Mouse (Mus musculus) lung, postnatal 10 days (tissue): ENCODE measurements around the gene Sept9.

Experiments used
- DNase-seq: peaks from one replicate; pipeline ENCODE4 v3.0.0; 2021

The Sept9 gene

GRCm38 (mm10) chr11:117296500-117297189 is 97.2 kb downstream of the Sept9 start:
- no peak for DNase-seq

- DNase-seq, result no peak
These were observed 97.8 kb downstream of the Sept9 start for GRCm38 (mm10) chr11:117297190-117297829.

GRCm38 (mm10) chr11:117299741-117300140 is 100.3 kb downstream of the Sept9 start:
- DNase-seq, result no peak

- DNase-seq, result no peak
These were observed 101.3 kb downstream of the Sept9 start for GRCm38 (mm10) chr11:117300809-117301208.

GRCm38 (mm10) chr11:117301716-117302115 is 102.3 kb downstream of the Sept9 start:
- DNase-seq, result no peak

GRCm38 (mm10) chr11:117302371-117302770 is 102.9 kb downstream of the Sept9 start:
- no peak for DNase-seq

- no peak for DNase-seq
These were observed 106.2 kb downstream of the Sept9 start for GRCm38 (mm10) chr11:117305509-117306188.

GRCm38 (mm10) chr11:117306311-117307088 is 107.0 kb downstream of the Sept9 start:
- DNase-seq, result no peak

- DNase-seq, result peak; percentile 74
These were observed 108.7 kb downstream of the Sept9 start for GRCm38 (mm10) chr11:117307895-117308786.

GRCm38 (mm10) chr11:117309108-117309917 is 109.9 kb downstream of the Sept9 start:
- no peak for DNase-seq

GRCm38 (mm10) chr11:117309918-117310287 is 110.4 kb downstream of the Sept9 start:
- no peak for DNase-seq

- DNase-seq, result no peak
These were observed 111.1 kb downstream of the Sept9 start for GRCm38 (mm10) chr11:117310341-117311107.

- peak; percentile 93 for DNase-seq
These were observed 111.8 kb downstream of the Sept9 start for GRCm38 (mm10) chr11:117311127-117311800.

GRCm38 (mm10) chr11:117312028-117312901 is 112.8 kb downstream of the Sept9 start:
- DNase-seq, result peak; percentile 95

- DNase-seq, result peak; percentile 76
These were observed 113.5 kb downstream of the Sept9 start for GRCm38 (mm10) chr11:117312936-117313335.

- no peak for DNase-seq
These were observed 114.0 kb downstream of the Sept9 start for GRCm38 (mm10) chr11:117313446-117313845.

GRCm38 (mm10) chr11:117314026-117314425 is 114.6 kb downstream of the Sept9 start:
- peak; percentile 57 for DNase-seq

GRCm38 (mm10) chr11:117314520-117314919 is 115.1 kb downstream of the Sept9 start:
- no peak for DNase-seq

GRCm38 (mm10) chr11:117315309-117315708 is 115.8 kb downstream of the Sept9 start:
- DNase-seq, result peak; percentile 89
